In the genomic region with DNA sequence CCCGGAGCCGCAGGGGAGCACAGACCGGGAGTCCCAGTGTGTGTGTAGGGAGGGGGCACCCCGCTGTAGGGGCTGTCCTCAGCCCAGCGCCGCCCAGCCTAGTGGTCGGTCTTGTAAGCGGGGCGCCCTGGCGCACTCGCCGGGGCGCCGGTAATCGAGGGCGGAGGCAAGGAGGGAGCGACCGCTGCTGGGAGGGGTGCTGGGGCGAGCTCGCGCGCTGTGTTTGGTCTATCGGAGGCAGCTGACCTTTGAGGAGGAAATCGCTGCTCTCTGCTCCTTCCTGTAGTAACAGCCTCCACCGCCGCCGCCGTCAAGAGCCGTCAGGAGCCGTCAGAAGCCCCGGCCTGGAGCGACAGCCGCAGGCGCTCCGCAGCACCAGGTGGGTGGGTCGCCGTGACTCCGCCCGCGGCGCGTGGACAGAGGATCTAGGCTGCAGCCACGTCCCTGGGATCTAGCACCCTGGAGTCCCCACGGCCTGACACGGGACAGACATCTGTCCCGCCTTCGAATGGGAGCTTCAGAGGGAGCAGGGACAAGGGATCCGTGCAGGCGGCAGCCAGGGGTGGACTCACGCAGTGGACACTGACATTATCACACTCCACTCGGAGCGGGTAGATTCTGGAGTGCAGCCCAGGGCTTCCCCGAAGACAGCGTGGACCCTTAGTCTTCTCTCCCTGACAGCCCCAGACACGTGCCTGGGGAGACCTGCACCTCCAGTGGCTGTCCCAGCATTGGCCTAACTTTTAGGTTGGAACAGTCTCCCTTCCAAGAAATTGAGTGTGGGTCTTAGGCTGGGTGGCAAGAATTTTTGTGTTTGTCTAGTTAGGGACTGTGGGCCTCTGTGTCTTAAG, we compare ENCODE assay signal across 7 mouse cellular contexts. TPM values are rescaled to one million over a fixed set of nuclear protein-coding genes. Genes with fewer than 3 reads are reported as not detected.
DNase-seq lines count a peak whose midpoint lies in the region; ATAC-seq and TF ChIP-seq lines count a peak whose summit lies in the region.

No protein-coding gene starts in this region.

- peak; percentile 44 for TF ChIP-seq POLR2A in small intestine, adult 2 months (IDR thresholded peaks at IDR 0.05; ENCODE audit: low read depth, low read length)

- peak; percentile 75 for DNase-seq in R1 (ENCODE audit: low read depth, low spot score)
- DNase-seq in cerebellum, postnatal 25 days: peak; percentile 42 to 61
- peak; percentile 84 for DNase-seq in gastrocnemius, postnatal 10 days
- DNase-seq in induced T-regulatory cell, adult 2 months (ENCODE audit: low read depth): peak; percentile 94
- DNase-seq in limb, embryonic 10.5 days (ENCODE audit: low spot score): peak; percentile 74
- peak; percentile 93 for DNase-seq in midbrain, embryonic 11.5 days (ENCODE audit: low spot score, missing footprints)

- peak overlapping the region; percentile 57 for H3K4me2 ChIP-seq in midbrain, embryonic 11.5 days

- H3K9ac ChIP-seq in midbrain, embryonic 11.5 days (ENCODE audit: low read length): peak overlapping the region; percentile 48

- no peak for TF ChIP-seq CTCF in small intestine, adult 2 months (IDR thresholded peaks at IDR 0.05; ENCODE audit: extremely low read depth, insufficient read length, insufficient replicate concordance, low read depth, low read length)

- peaks cover 17% of the 10 kb centered on the region for H3K4me1 ChIP-seq in limb, embryonic 10.5 days
- H3K4me1 ChIP-seq in midbrain, embryonic 11.5 days (ENCODE audit: control insufficient read depth, insufficient read depth, low read length): peaks cover 5% of the 10 kb centered on the region
- peaks cover 9% of the 10 kb centered on the region for H3K4me1 ChIP-seq in small intestine, adult 2 months (ENCODE audit: control insufficient read depth, insufficient read depth, insufficient read length, low read length)

- WGBS in limb, embryonic 10.5 days: 3% methylated on average over 55 of the region's 55 CpGs
- 3% methylated on average over 54 of the region's 55 CpGs for WGBS in midbrain, embryonic 11.5 days
- WGBS in small intestine, adult 2 months: 1% methylated on average over 55 of the region's 55 CpGs

- no peaks in the 10 kb centered on the region for H3K36me3 ChIP-seq in limb, embryonic 10.5 days
- H3K36me3 ChIP-seq in midbrain, embryonic 11.5 days (ENCODE audit: control insufficient read depth, insufficient read depth, low read length): no peaks in the 10 kb centered on the region
- peaks cover 3% of the 10 kb centered on the region; the same call in 1 of the 2 replicates for H3K36me3 ChIP-seq in small intestine, adult 2 months (ENCODE audit: control insufficient read depth, insufficient read depth, low read length)

- H3K27me3 ChIP-seq in limb, embryonic 10.5 days (ENCODE audit: low read depth, poor library complexity, severe bottlenecking): peaks cover 85% of the 10 kb centered on the region
- H3K27me3 ChIP-seq in midbrain, embryonic 11.5 days (ENCODE audit: control insufficient read depth, insufficient read depth, low read length): peaks cover 23% of the 10 kb centered on the region
- H3K27me3 ChIP-seq in small intestine, adult 2 months (ENCODE audit: control insufficient read depth, insufficient read depth, low read length): no peaks in the 10 kb centered on the region

- peak overlapping the region; percentile 78 for H3K27ac ChIP-seq in limb, embryonic 10.5 days
- H3K27ac ChIP-seq in midbrain, embryonic 11.5 days (ENCODE audit: low read depth, low read length): no peak overlapping the region
- H3K27ac ChIP-seq in small intestine, adult 2 months (ENCODE audit: insufficient read depth, low read depth, low read length): peak overlapping the region; percentile 55

- H3K9me3 ChIP-seq in limb, embryonic 10.5 days (replicated peaks): no peaks in the 10 kb centered on the region
- H3K9me3 ChIP-seq in midbrain, embryonic 11.5 days (ENCODE audit: control insufficient read depth, low read length): no peaks in the 10 kb centered on the region

- ATAC-seq in midbrain, embryonic 11.5 days (ENCODE audit: low FRiP score): peak; percentile 74

- peak overlapping the region; percentile 58 for H3K4me3 ChIP-seq in limb, embryonic 10.5 days
- H3K4me3 ChIP-seq in midbrain, embryonic 11.5 days (ENCODE audit: low read depth, low read length): peak overlapping the region; percentile 40
- peak overlapping the region; percentile 92 for H3K4me3 ChIP-seq in small intestine, adult 2 months (ENCODE audit: low read depth, low read length)

RNA-seq across cellular contexts. Expression of a gene that starts 1.3 kb away (rescaled TPM):
- total RNA-seq in gastrocnemius, postnatal 10 days (2021): 10 to 100 TPM; 29.6 to 32.7 TPM
- 2.1 and 2.7 TPM in 2 replicates for polyA plus RNA-seq in limb, embryonic 10.5 days (2016; fragmentation: Nextera tagmentation; extraction: Ambion mirVana)
- 0.97 and 1.4 TPM in 2 replicates for polyA plus RNA-seq in midbrain, embryonic 11.5 days (2014; fragmentation: Nextera tagmentation; extraction: Ambion mirVana)
- polyA plus RNA-seq in small intestine, adult 2 months (2012; rRNA removed): 6.9 and 7.4 TPM in 2 replicates

RNA-seq across cellular contexts. Expression of a gene that starts 9.9 kb away (rescaled TPM):
- total RNA-seq in gastrocnemius, postnatal 10 days (2021): 100 to 1,000 TPM; 107 to 114 TPM
- 15.4 and 15.6 TPM in 2 replicates for polyA plus RNA-seq in limb, embryonic 10.5 days (2016; fragmentation: Nextera tagmentation; extraction: Ambion mirVana)
- 14.6 and 17.3 TPM in 2 replicates for polyA plus RNA-seq in midbrain, embryonic 11.5 days (2014; fragmentation: Nextera tagmentation; extraction: Ambion mirVana)
- 9.6 and 10.8 TPM in 2 replicates for polyA plus RNA-seq in small intestine, adult 2 months (2012; rRNA removed)

Comparison
In these comparisons a context has a peak if more than half of its experiments do, and no peak if none do; other contexts are left out.
1. H3K4me3 ChIP-seq: peak in every context shown above with its lines; median percentile 92 in small intestine, adult 2 months; 58 in limb, embryonic 10.5 days; 40 in midbrain, embryonic 11.5 days.